Mouse (Mus musculus): Measurements from ENCODE around the gene Kitl.

DNA sequence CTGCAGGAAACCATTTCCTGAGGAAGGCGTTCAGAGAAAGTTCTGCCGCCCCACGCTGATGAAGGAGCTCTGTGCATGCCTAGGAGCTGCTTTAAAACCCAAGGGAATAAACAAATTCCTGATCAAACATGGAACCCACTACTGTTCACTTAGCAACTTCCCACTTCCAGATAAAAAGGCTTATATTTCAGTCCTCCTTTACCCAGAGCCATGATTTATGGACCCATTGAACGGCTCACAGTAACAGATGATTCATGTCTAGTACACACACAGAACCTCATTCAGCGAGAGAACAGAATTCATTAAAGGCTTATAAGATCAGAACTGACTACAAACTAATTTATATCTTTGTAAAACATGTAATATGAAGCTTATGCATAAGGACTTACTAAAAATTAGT, 109.0 kb downstream of the Kitl start:
- TF ChIP-seq CTCF (conservative IDR thresholded peaks at IDR 0.05; ENCODE audit: low read length) (no peak), NANOG (IDR thresholded peaks at IDR 0.05; ENCODE audit: borderline replicate concordance, low read length) (no peak)
